Mouse (Mus musculus) small intestine, adult 2 months (tissue): ENCODE results near the gene Pcbp2.

Source experiments
- CTCF ChIP-seq: fragments of 200-500 bp; IDR thresholded peaks from 2 replicates; pipeline ENCODE4 v1.5.1; 2012; ENCODE audit warnings: low read depth, mild to moderate bottlenecking, control low read depth, inconsistent platforms, low read length, moderate library complexity, mixed read lengths; ENCODE audit not compliant: insufficient replicate concordance, insufficient read length; ENCODE audit errors: extremely low read depth
- POLR2A ChIP-seq: fragments of 200-500 bp; IDR thresholded peaks from 2 replicates; pipeline ENCODE4 v1.6.1; 2012; ENCODE audit warnings: low read depth, mild to moderate bottlenecking, control low read depth, inconsistent platforms, low read length, moderate library complexity

DNA sequence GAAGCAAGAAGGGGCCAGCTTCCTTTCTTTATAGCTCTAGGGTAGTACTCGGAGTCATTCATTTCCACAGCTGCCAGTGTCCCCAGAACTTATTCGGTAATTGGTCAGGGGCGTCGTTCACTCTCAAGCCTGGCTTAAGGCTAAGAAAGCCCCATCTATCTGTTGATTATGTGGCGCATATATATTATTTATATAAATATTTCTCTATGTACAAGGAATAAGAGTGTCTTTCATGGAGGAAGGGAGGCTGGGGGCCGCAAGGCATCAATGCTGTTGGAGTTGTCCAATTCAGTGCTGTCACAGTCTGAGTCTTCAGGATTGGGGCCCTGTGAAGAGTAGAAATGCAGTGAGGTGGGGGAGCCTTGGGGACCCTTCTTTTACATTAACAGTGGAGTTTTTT lies 29.5 kb downstream of the Pcbp2 start:
- TF ChIP-seq CTCF: no peak
- no peak for TF ChIP-seq POLR2A
